Mouse (Mus musculus): ENCODE results near the gene Scarf2. TPM values are rescaled to one million over a fixed set of nuclear protein-coding genes. Genes with fewer than 3 reads are reported as not detected.

Scarf2 gene
- polyA plus RNA-seq, 1 experiment from 2014 or later, result 43.4 TPM

- H3K9ac ChIP-seq, result no peak overlapping the region
- peak overlapping the region; percentile 70 for H3K4me3 ChIP-seq (replicated peaks)
- peak overlapping the region; percentile 55 for H3K4me2 ChIP-seq (replicated peaks)
- peaks cover 77% of the 10 kb centered on the region for H3K4me1 ChIP-seq
- peaks cover 26% of the 10 kb centered on the region for H3K27me3 ChIP-seq
- no peaks in the 10 kb centered on the region for H3K9me3 ChIP-seq (replicated peaks)
- no peaks in the 10 kb centered on the region for H3K36me3 ChIP-seq
- H3K27ac ChIP-seq (replicated peaks), result no peak overlapping the region
- ATAC-seq (ENCODE audit: insufficient number of reproducible peaks, low FRiP score, low TSS enrichment, low read depth), result no peak
Observed at GRCm38 (mm10) chr16:17799584-17799983, 2.5 kb downstream of the Scarf2 start.

- no peak for ATAC-seq (ENCODE audit: insufficient number of reproducible peaks, low FRiP score, low TSS enrichment, low read depth)
- no peak overlapping the region for H3K27ac ChIP-seq (replicated peaks)
- H3K27me3 ChIP-seq, result peaks cover 39% of the 10 kb centered on the region
- whole genome bisulfite sequencing, result 21% methylated on average over 7 of the region's 7 CpGs
- no peaks in the 10 kb centered on the region for H3K9me3 ChIP-seq (replicated peaks)
- H3K4me2 ChIP-seq (replicated peaks), result peak overlapping the region; percentile 81
- H3K9ac ChIP-seq, result no peak overlapping the region
- H3K4me3 ChIP-seq (replicated peaks), result 0 out of 2 replicates have a peak overlapping the region, but pooled peaks have one; percentile 28
- no peaks in the 10 kb centered on the region; the same call in 1 of the 2 replicates for H3K36me3 ChIP-seq
- peaks cover 85% of the 10 kb centered on the region for H3K4me1 ChIP-seq
Observed at GRCm38 (mm10) chr16:17801777-17802455, 4.8 kb downstream of the Scarf2 start.

- no peak overlapping the region for H3K27ac ChIP-seq (replicated peaks)
- H3K4me2 ChIP-seq (replicated peaks), result peak overlapping the region; percentile 81
- no peaks in the 10 kb centered on the region for H3K9me3 ChIP-seq (replicated peaks)
- H3K4me3 ChIP-seq (replicated peaks), result peak overlapping the region; percentile 28
- peaks cover 39% of the 10 kb centered on the region for H3K27me3 ChIP-seq
- peaks cover 90% of the 10 kb centered on the region for H3K4me1 ChIP-seq
- WGBS, result 22% methylated on average over 18 of the region's 18 CpGs
- no peak overlapping the region; the same call in 1 of the 2 replicates for H3K9ac ChIP-seq
- ATAC-seq (ENCODE audit: insufficient number of reproducible peaks, low FRiP score, low TSS enrichment, low read depth), result no peak
- H3K36me3 ChIP-seq, result no peaks in the 10 kb centered on the region; the same call in 1 of the 2 replicates
Observed at GRCm38 (mm10) chr16:17802456-17802838, 5.4 kb downstream of the Scarf2 start.

DNA sequence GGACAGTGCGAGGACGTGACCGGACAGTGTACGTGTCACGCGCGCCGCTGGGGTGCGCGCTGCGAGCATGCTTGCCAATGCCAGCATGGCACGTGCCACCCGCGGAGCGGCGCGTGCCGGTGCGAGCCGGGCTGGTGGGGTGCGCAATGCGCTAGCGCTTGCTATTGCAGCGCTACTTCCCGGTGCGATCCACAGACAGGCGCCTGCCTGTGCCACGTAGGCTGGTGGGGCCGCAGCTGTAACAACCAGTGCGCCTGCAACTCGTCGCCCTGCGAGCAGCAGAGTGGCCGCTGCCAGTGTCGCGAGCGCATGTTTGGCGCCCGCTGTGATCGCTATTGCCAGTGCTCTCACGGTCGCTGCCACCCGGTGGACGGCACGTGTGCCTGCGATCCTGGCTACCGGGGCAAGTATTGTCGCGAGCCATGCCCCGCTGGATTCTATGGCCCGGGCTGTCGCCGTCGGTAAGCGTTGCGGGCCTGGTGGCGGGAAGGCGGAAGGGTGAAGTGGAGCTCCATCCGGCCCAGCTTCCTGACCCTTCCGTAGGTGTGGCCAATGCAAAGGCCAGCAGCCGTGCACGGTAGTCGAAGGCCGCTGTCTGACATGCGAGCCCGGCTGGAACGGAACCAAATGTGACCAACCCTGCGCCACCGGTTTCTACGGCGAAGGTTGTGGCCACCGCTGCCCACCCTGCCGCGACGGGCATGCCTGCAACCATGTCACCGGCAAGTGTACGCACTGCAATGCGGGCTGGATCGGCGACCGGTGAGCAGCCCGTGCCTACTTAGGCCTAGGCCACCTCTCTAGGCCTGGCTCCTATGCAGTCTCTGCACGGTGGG, 6.0 kb downstream of the Scarf2 start:
- peak overlapping the region; percentile 21; the same call in 1 of the 2 replicates for H3K9ac ChIP-seq
- H3K27ac ChIP-seq (replicated peaks), result peak overlapping the region; percentile 91; the same call in 1 of the 2 replicates
- H3K27me3 ChIP-seq, result peaks cover 39% of the 10 kb centered on the region

DNA sequence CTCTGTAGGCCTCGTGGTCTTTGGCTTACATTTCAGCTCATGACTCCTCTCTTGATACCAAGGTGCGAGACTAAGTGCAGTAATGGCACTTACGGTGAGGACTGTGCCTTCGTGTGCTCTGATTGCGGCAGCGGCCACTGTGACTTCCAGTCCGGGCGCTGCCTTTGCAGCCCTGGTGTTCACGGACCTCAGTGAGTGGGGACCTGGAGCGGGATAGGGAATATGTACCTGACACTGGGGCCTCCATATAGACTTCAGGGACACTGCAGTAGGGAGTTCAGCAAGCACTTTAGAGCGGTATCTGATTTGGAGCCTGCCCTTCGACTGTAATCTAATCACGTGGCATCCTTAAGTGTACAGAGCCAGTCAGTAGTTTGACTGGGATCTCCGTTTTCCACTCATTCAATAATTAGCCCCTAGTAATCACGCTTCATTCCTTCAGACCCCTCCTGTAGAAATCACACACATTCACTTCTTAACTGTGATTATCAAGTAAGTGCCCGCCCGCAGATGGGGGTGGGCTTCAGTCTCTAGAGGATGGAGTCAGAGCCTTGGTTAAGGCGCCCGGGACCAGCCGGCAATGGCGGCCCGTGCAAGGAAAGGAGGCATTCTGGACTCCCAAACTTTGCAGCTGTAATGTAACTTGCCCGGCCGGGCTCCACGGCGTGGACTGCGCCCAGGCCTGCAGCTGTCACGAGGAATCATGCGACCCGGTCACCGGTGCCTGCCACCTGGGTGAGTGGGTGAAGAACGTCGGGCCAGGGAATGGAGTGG, 6.8 kb downstream of the Scarf2 start:
- peak overlapping the region; percentile 91 for H3K27ac ChIP-seq (replicated peaks)

More for the DNA sequence above, 6.0 kb downstream of the Scarf2 start:
- peaks cover 95% of the 10 kb centered on the region for H3K4me1 ChIP-seq
- no peaks in the 10 kb centered on the region; the same call in 1 of the 2 replicates for H3K36me3 ChIP-seq
- H3K4me2 ChIP-seq (replicated peaks), result peak overlapping the region; percentile 81
- H3K4me3 ChIP-seq (replicated peaks), result peak overlapping the region; percentile 28
- no peak for ATAC-seq (ENCODE audit: insufficient number of reproducible peaks, low FRiP score, low TSS enrichment, low read depth)
- 9% methylated on average over 83 of the region's 83 CpGs for WGBS
- H3K9me3 ChIP-seq (replicated peaks), result no peaks in the 10 kb centered on the region

DNA sequence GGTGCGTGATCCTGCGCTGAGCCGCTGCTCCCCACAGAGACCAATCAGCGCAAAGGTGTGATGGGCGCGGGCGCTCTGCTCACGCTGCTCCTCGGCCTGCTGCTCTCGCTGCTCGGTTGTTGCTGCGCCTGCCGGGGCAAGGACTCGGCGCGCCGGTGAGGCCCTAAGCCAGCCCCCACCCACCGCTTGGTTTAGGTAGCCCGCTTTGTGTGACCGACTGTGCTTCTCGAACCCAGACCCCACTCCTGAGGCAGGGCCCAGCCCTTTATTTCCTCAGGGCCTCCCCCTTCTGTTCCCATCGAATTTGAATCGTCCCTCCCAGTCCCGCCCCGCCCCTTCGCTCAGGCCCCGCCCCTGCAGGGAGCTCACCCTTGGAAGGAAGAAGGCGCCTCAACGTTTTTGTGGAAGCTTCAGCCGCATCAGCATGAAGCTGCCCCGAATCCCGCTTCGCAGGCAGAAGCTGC, 7.4 kb downstream of the Scarf2 start:
- ATAC-seq (ENCODE audit: insufficient number of reproducible peaks, low FRiP score, low TSS enrichment, low read depth), result peak; percentile 43

More for the DNA sequence above, 6.8 kb downstream of the Scarf2 start:
- Histone ChIP-seq H3K4me3 (replicated peaks) (peak overlapping the region; percentile 37), H3K9ac (0 out of 2 replicates have a peak overlapping the region, but pooled peaks have one; percentile 21), H3K4me2 (replicated peaks) (peak overlapping the region; percentile 81), H3K4me1 (peaks cover 97% of the 10 kb centered on the region), H3K9me3 (replicated peaks) (no peaks in the 10 kb centered on the region), H3K27me3 (peaks cover 39% of the 10 kb centered on the region), H3K36me3 (no peaks in the 10 kb centered on the region; the same call in 1 of the 2 replicates)
- WGBS, result 27% methylated on average over 33 of the region's 33 CpGs
- ATAC-seq (ENCODE audit: insufficient number of reproducible peaks, low FRiP score, low TSS enrichment, low read depth), result no peak

DNA sequence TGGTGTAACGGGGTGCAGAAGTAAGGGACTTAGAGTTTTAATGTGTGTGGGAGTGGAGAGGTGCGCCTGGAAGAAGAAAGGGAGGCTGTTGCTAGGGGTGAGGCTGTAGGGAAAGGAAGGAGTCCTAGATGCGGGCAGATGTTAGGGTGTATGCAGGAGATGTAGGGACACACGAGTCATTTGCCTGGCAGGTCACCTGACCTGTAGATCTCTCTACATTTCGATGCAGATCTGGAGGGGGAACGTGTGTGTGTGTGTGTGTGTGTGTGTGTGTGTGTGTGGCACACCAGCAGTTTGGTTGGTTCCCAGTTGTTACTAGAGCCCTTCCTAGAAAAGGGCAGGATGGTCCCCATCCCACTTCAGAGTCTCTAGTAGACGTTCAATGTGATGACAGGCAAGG, 7.9 kb downstream of the Scarf2 start:
- ATAC-seq (ENCODE audit: insufficient number of reproducible peaks, low FRiP score, low TSS enrichment, low read depth), result no peak
- Histone ChIP-seq H3K9ac (no peak overlapping the region), H3K4me3 (replicated peaks) (peak overlapping the region; percentile 37), H3K4me1 (peaks cover 96% of the 10 kb centered on the region), H3K9me3 (replicated peaks) (no peaks in the 10 kb centered on the region), H3K36me3 (no peaks in the 10 kb centered on the region; the same call in 1 of the 2 replicates), H3K27ac (replicated peaks) (peak overlapping the region; percentile 91), H3K4me2 (replicated peaks) (peak overlapping the region; percentile 81), H3K27me3 (peaks cover 39% of the 10 kb centered on the region)
- WGBS, result 20% methylated on average over 7 of the region's 7 CpGs

More for the DNA sequence above, 7.4 kb downstream of the Scarf2 start:
- no peaks in the 10 kb centered on the region for H3K9me3 ChIP-seq (replicated peaks)
- H3K27ac ChIP-seq (replicated peaks), result peak overlapping the region; percentile 91
- H3K27me3 ChIP-seq, result peaks cover 39% of the 10 kb centered on the region
- H3K4me3 ChIP-seq (replicated peaks), result peak overlapping the region; percentile 37
- 7% methylated on average over 33 of the region's 33 CpGs for WGBS
- no peaks in the 10 kb centered on the region; the same call in 1 of the 2 replicates for H3K36me3 ChIP-seq
- peaks cover 96% of the 10 kb centered on the region for H3K4me1 ChIP-seq
- 0 out of 2 replicates have a peak overlapping the region, but pooled peaks have one; percentile 21 for H3K9ac ChIP-seq
- H3K4me2 ChIP-seq (replicated peaks), result peak overlapping the region; percentile 81

- no peaks in the 10 kb centered on the region; the same call in 1 of the 2 replicates for H3K36me3 ChIP-seq
- ATAC-seq (ENCODE audit: insufficient number of reproducible peaks, low FRiP score, low TSS enrichment, low read depth), result no peak
- peak overlapping the region; percentile 44 for H3K4me3 ChIP-seq (replicated peaks)
- peaks cover 34% of the 10 kb centered on the region for H3K27me3 ChIP-seq
- H3K27ac ChIP-seq (replicated peaks), result peak overlapping the region; percentile 91
- no peaks in the 10 kb centered on the region for H3K9me3 ChIP-seq (replicated peaks)
- WGBS, result 7% methylated on average over 50 of the region's 50 CpGs
- H3K4me2 ChIP-seq (replicated peaks), result peak overlapping the region; percentile 81
- peak overlapping the region; percentile 45 for H3K9ac ChIP-seq
- H3K4me1 ChIP-seq, result peaks cover 92% of the 10 kb centered on the region
Observed at GRCm38 (mm10) chr16:17806581-17807191, 9.6 kb downstream of the Scarf2 start.

DNA sequence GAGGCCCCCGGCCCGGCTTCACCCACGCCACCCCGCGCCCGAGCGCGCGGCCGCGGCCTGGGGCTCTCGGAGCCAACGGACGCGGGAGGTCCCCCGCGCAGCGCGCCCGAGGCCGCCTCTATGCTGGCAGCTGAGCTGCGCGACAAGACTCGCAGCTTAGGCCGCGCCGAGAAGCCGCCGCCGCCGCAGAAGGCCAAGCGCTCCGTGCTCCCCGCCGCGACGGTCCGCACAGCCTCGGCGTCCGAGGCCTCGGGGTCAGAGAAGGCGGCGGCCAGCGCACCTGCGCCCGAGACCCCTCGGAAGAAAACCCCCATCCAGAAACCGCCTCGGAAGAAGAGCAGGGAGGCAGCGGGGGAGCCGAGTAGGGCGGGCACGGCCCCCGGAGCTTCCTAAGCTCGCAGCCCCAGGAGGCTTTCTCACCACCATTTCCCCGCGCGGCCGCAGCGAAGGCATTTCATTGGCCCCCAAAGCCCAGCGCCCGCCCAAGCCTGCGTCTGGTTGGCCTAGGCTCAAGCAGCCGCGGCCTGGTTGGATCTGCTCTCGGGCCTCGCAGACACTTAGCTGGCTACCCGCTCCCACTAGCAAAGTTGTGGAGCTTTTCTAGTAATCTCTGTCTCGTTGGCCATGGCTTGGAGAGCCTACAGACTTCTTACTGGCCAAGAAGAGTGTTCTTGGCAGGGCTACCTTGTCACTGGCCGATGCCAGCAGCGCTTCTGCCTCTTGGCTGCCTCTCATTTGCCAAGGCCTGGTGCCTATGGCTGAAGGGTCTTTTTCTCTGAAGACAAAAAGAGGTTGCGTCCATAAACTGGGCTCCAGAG, 10.3 kb downstream of the Scarf2 start:
- Histone ChIP-seq H3K4me3 (replicated peaks) (peak overlapping the region; percentile 44), H3K27me3 (peaks cover 27% of the 10 kb centered on the region), H3K36me3 (no peaks in the 10 kb centered on the region; the same call in 1 of the 2 replicates), H3K4me1 (peaks cover 91% of the 10 kb centered on the region), H3K4me2 (replicated peaks) (peak overlapping the region; percentile 81), H3K27ac (replicated peaks) (peak overlapping the region; percentile 91), H3K9ac (peak overlapping the region; percentile 45), H3K9me3 (replicated peaks) (no peaks in the 10 kb centered on the region)
- 2% methylated on average over 73 of the region's 73 CpGs for WGBS
- ATAC-seq (ENCODE audit: insufficient number of reproducible peaks, low FRiP score, low TSS enrichment, low read depth), result peak; percentile 70
